Mouse (Mus musculus): ENCODE measurements around the gene Ctnna3. TPM values are rescaled to one million over a fixed set of nuclear protein-coding genes. Genes with fewer than 3 reads are reported as not detected.

Gene Ctnna3
- polyA plus RNA-seq, 1 experiment, result 3.0 TPM

DNA sequence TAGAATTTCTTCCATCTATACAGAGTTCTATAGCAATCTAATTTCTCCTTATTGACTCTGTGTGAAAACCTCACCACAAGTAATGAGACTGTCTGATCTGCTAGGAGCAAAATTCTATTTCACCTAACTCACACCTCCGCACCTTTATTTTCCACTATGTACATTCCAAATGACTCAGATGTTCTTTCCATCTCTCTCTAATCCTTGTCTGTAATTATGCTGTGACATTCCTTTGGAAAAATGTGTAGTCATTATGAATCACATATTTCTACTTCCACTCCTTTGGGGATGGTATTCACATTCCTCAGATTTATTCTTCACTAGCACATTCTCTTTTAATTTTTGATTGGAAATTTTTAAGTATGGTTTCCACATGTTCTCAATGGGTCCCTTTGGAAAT is 1406.4 kb downstream of the Ctnna3 start:
- TF ChIP-seq POLR2A (IDR thresholded peaks at IDR 0.05; ENCODE audit: borderline replicate concordance, insufficient read depth, low read length), result no peak
- no peak for TF ChIP-seq CTCF (IDR thresholded peaks at IDR 0.05; ENCODE audit: borderline replicate concordance, insufficient read depth, low read depth, low read length)
- H3K4me3 ChIP-seq (replicated peaks; ENCODE audit: insufficient read depth, low read depth, low read length), result no peak overlapping the region
- H3K4me1 ChIP-seq (ENCODE audit: control insufficient read depth, insufficient read depth, low read length), result no peaks in the 10 kb centered on the region
- 98% methylated on average over 1 of the region's 1 CpGs for WGBS
- no peaks in the 10 kb centered on the region for H3K27me3 ChIP-seq (ENCODE audit: control insufficient read depth, insufficient read depth, low read length)
- DNase-seq, result no peak
- H3K27ac ChIP-seq (ENCODE audit: insufficient read depth, low read length), result no peak overlapping the region

DNA sequence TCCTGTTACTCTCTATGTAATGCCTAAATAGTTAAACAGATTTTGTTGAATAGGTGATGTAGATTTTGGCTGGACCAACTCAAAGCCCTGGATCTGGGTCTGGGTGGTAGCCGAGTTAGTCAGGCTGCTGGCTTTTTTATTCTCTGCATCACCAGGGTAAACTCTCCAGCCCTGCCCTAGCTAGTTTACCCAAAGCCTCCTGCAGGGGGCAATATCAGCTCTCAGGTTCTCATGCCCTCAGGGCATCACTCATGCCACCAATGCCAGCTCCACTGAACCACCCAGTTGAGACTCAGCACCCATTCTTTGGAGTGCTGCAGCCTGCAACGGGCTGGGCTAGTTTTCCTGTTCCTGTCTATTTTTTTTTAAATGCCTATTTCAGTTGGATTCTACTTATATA is 1431.5 kb downstream of the Ctnna3 start:
- H3K4me1 ChIP-seq (ENCODE audit: control insufficient read depth, insufficient read depth, low read length), result no peaks in the 10 kb centered on the region
- TF ChIP-seq CTCF (IDR thresholded peaks at IDR 0.05; ENCODE audit: borderline replicate concordance, insufficient read depth, low read depth, low read length) (peak; percentile 34; the same call in 1 of the 2 replicates), POLR2A (IDR thresholded peaks at IDR 0.05; ENCODE audit: borderline replicate concordance, insufficient read depth, low read length) (no peak)
- H3K27ac ChIP-seq (ENCODE audit: insufficient read depth, low read length), result no peak overlapping the region
- WGBS, result 70% methylated on average over 2 of the region's 2 CpGs
- H3K4me3 ChIP-seq (replicated peaks; ENCODE audit: insufficient read depth, low read depth, low read length), result no peak overlapping the region
- no peaks in the 10 kb centered on the region for H3K27me3 ChIP-seq (ENCODE audit: control insufficient read depth, insufficient read depth, low read length)
- peak; percentile 17 to 23 for DNase-seq

DNA sequence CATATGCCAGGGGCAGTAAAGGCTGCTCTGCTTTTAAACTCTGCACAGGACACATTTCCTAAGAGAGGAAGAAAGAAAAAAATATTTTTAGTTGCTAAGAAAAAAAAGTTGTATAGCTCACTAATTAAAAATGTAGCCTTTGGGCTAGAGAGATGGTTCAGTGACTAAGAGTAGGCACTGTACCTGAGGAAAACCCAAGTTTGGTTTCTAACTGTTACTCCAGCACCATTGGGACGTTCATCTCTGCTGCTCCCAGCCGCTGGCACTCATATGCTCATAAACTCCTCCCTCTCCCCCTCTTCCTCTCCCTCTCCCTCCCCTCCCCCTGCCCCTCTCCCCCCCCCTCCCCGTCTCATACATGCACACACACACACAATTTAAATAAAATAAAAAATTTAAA is 1441.0 kb downstream of the Ctnna3 start:
- no peaks in the 10 kb centered on the region for H3K27me3 ChIP-seq (ENCODE audit: control insufficient read depth, insufficient read depth, low read length)
- no peaks in the 10 kb centered on the region for H3K4me1 ChIP-seq (ENCODE audit: control insufficient read depth, insufficient read depth, low read length)
- DNase-seq, result no peak
- 79% methylated on average over 3 of the region's 3 CpGs for WGBS
- H3K27ac ChIP-seq (ENCODE audit: insufficient read depth, low read length), result no peak overlapping the region
- TF ChIP-seq CTCF (IDR thresholded peaks at IDR 0.05; ENCODE audit: borderline replicate concordance, insufficient read depth, low read depth, low read length) (no peak), POLR2A (IDR thresholded peaks at IDR 0.05; ENCODE audit: borderline replicate concordance, insufficient read depth, low read length) (no peak)
- H3K4me3 ChIP-seq (replicated peaks; ENCODE audit: insufficient read depth, low read depth, low read length), result no peak overlapping the region

- H3K27ac ChIP-seq (ENCODE audit: insufficient read depth, low read length), result no peak overlapping the region
- H3K27me3 ChIP-seq (ENCODE audit: control insufficient read depth, insufficient read depth, low read length), result no peaks in the 10 kb centered on the region
- DNase-seq, result no peak
- H3K4me3 ChIP-seq (replicated peaks; ENCODE audit: insufficient read depth, low read depth, low read length), result no peak overlapping the region
- no peaks in the 10 kb centered on the region for H3K4me1 ChIP-seq (ENCODE audit: control insufficient read depth, insufficient read depth, low read length)
- TF ChIP-seq POLR2A (IDR thresholded peaks at IDR 0.05; ENCODE audit: borderline replicate concordance, insufficient read depth, low read length) (no peak), CTCF (IDR thresholded peaks at IDR 0.05; ENCODE audit: borderline replicate concordance, insufficient read depth, low read depth, low read length) (no peak)
- WGBS, result 91% methylated on average over 2 of the region's 2 CpGs
Measured at GRCm38 (mm10) chr10:64876506-64876905, 1446.6 kb downstream of the Ctnna3 start.

DNA sequence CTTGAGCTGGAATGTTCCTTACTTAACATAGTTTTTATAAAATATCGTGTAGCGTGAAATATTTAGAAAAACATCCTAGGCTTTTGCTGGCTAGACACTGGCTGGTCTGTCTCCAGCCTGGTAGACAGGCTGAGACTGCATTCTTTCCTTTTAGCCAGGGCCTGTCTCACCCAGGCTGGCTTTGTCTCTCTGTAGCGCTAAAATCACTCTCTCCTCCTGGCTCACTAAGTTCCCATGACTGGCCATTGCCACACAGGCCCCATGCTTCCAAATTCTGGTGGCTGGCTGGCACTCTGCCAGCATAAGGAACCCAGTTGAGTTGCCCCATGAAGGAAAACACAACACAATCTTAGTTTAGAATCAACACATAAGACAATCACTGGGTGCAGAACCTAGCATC is 1450.0 kb downstream of the Ctnna3 start:
- H3K4me1 ChIP-seq (ENCODE audit: control insufficient read depth, insufficient read depth, low read length), result no peaks in the 10 kb centered on the region
- H3K27me3 ChIP-seq (ENCODE audit: control insufficient read depth, insufficient read depth, low read length), result no peaks in the 10 kb centered on the region
- 68% methylated on average over 3 of the region's 3 CpGs for WGBS
- DNase-seq, result no peak
- TF ChIP-seq POLR2A (IDR thresholded peaks at IDR 0.05; ENCODE audit: borderline replicate concordance, insufficient read depth, low read length) (no peak), CTCF (IDR thresholded peaks at IDR 0.05; ENCODE audit: borderline replicate concordance, insufficient read depth, low read depth, low read length) (no peak)
- no peak overlapping the region for H3K4me3 ChIP-seq (replicated peaks; ENCODE audit: insufficient read depth, low read depth, low read length)
- H3K27ac ChIP-seq (ENCODE audit: insufficient read depth, low read length), result no peak overlapping the region

- H3K27me3 ChIP-seq (ENCODE audit: control insufficient read depth, insufficient read depth, low read length), result no peaks in the 10 kb centered on the region
- TF ChIP-seq CTCF (IDR thresholded peaks at IDR 0.05; ENCODE audit: borderline replicate concordance, insufficient read depth, low read depth, low read length), result no peak
- TF ChIP-seq POLR2A (IDR thresholded peaks at IDR 0.05; ENCODE audit: borderline replicate concordance, insufficient read depth, low read length), result 0 out of 2 replicates have a peak, but pooled peaks have one; percentile 10
- peak; percentile 91 to 96 for DNase-seq
- no peaks in the 10 kb centered on the region; the same call in 1 of the 2 replicates for H3K4me1 ChIP-seq (ENCODE audit: control insufficient read depth, insufficient read depth, low read length)
- H3K27ac ChIP-seq (ENCODE audit: insufficient read depth, low read length), result no peak overlapping the region
- H3K4me3 ChIP-seq (replicated peaks; ENCODE audit: insufficient read depth, low read depth, low read length), result no peak overlapping the region
- WGBS, result 21% methylated on average over 9 of the region's 9 CpGs
Measured at GRCm38 (mm10) chr10:64886946-64887345, 1457.0 kb downstream of the Ctnna3 start.

DNA sequence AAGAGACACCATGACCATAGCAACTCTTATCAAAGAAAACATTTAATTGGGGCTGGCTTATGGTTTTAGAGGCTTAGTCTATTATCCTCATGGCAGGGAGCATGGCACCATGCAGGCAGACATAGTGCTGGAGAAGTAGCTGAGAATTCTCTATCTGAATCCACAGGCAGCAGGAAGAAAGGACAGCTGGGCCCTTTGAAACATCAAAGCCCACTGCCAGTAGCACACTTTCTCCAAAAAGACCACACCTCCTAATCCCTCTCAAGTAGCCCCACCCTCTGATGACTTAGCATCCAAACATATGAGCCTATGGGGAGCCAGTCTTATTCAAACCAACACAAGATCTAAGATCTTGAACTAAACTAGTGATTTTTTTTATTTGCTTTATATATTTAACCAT is 1462.6 kb downstream of the Ctnna3 start:
- DNase-seq, result no peak
- Histone ChIP-seq H3K27ac (ENCODE audit: insufficient read depth, low read length) (no peak overlapping the region), H3K4me3 (replicated peaks; ENCODE audit: insufficient read depth, low read depth, low read length) (no peak overlapping the region), H3K27me3 (ENCODE audit: control insufficient read depth, insufficient read depth, low read length) (no peaks in the 10 kb centered on the region), H3K4me1 (ENCODE audit: control insufficient read depth, insufficient read depth, low read length) (no peaks in the 10 kb centered on the region; the same call in 1 of the 2 replicates)
- TF ChIP-seq CTCF (IDR thresholded peaks at IDR 0.05; ENCODE audit: borderline replicate concordance, insufficient read depth, low read depth, low read length), result no peak

DNA sequence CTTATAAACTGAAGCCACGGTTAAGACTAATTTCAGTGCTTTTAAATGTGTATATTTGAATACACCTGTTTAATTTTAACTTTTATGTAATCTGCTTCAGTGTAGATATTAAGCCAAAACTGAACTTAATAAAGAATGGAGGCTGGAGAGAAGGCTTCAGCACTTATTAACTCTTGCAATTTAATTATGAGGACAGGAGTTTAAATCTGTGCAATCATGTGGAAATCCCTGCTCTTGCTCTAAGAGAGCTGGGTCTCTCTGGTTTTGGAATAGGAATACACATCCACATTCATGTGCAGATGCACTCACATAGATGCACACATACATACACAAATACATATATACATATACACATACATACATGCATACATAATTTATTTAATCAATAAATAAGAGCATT is 1468.8 kb downstream of the Ctnna3 start:
- DNase-seq, result no peak
- no peak overlapping the region for H3K4me3 ChIP-seq (replicated peaks; ENCODE audit: insufficient read depth, low read depth, low read length)
- no peak for TF ChIP-seq POLR2A (IDR thresholded peaks at IDR 0.05; ENCODE audit: borderline replicate concordance, insufficient read depth, low read length)
- no peak for TF ChIP-seq CTCF (IDR thresholded peaks at IDR 0.05; ENCODE audit: borderline replicate concordance, insufficient read depth, low read depth, low read length)
- no peaks in the 10 kb centered on the region for H3K27me3 ChIP-seq (ENCODE audit: control insufficient read depth, insufficient read depth, low read length)
- WGBS, result 93% methylated on average over 1 of the region's 1 CpGs
- H3K27ac ChIP-seq (ENCODE audit: insufficient read depth, low read length), result no peak overlapping the region
- no peaks in the 10 kb centered on the region for H3K4me1 ChIP-seq (ENCODE audit: control insufficient read depth, insufficient read depth, low read length)
